Mouse (Mus musculus) neural tube, embryonic 11.5 days (tissue): ENCODE data around the gene Gm20388. TPM values are rescaled to one million over a fixed set of nuclear protein-coding genes. Genes with fewer than 3 reads are reported as not detected.

Experiments used
- ATAC-seq: fragments of 200-750 bp; cut with Nextera tagmentation; 2 replicates; pipeline ENCODE4 v1.8.0; 2017; ENCODE audit warnings: moderate number of reproducible peaks, mild to moderate bottlenecking, moderate TSS enrichment, moderate library complexity; ENCODE audit not compliant: insufficient read depth, low FRiP score, low TSS enrichment
- DNase-seq: peaks from one replicate; pipeline ENCODE4 v3.0.0-alpha.2; 2015; ENCODE audit warnings: low spot score
- H3K27ac ChIP-seq: fragments of 300-500 bp; sonication (generic); 2 replicates; pipeline ENCODE4 v1.5.1; 2014; ENCODE audit warnings: low read depth, mild to moderate bottlenecking, low read length
- H3K27me3 ChIP-seq: fragments of 300-500 bp; sonication (generic); 2 replicates; pipeline ENCODE4 v1.6.1; 2014; ENCODE audit warnings: mild to moderate bottlenecking, low read length, mixed read lengths; ENCODE audit not compliant: control insufficient read depth, insufficient read depth
- H3K36me3 ChIP-seq: fragments of 300-500 bp; sonication (generic); 2 replicates; pipeline ENCODE4 v1.6.1; 2014; ENCODE audit warnings: mild to moderate bottlenecking, low read length, moderate library complexity, mixed read lengths; ENCODE audit not compliant: control insufficient read depth, insufficient read depth
- H3K4me1 ChIP-seq: fragments of 300-500 bp; sonication (generic); 2 replicates; pipeline ENCODE4 v1.6.1; 2014; ENCODE audit warnings: low read length, mixed read lengths; ENCODE audit not compliant: control insufficient read depth, insufficient read depth
- H3K4me2 ChIP-seq: fragments of 300-500 bp; sonication (generic); 2 replicates; pipeline ENCODE4 v1.6.1; 2014; ENCODE audit warnings: low read depth, mild to moderate bottlenecking, moderate library complexity
- H3K4me3 ChIP-seq: fragments of 300-500 bp; sonication (generic); 2 replicates; pipeline ENCODE4 v1.5.1; 2014; ENCODE audit warnings: low read depth, low read length
- H3K9ac ChIP-seq: fragments of 300-500 bp; sonication (generic); 2 replicates; pipeline ENCODE4 v1.6.1; 2014; ENCODE audit warnings: mild to moderate bottlenecking, low read length
- H3K9me3 ChIP-seq: fragments of 300-500 bp; sonication (generic); 2 replicates; pipeline ENCODE4 v1.6.1; 2016; ENCODE audit warnings: low read length; ENCODE audit not compliant: control insufficient read depth
- WGBS: fragments of 180-500 bp; shearing (Covaris S2); extraction: QIAGEN DNeasy Blood & Tissue Kit; methylation state at CpG from one replicate; pipeline ENCODE4 v1.1.7; 2014; 5-methylcytosine and 5-hydroxymethylcytosine counted together
- polyA plus RNA-seq: library from polyadenylated mRNA; unstranded; fragments of >200 nt; fragmentation: Nextera tagmentation; extraction: Ambion mirVana; gene quantifications from 2 replicates; pipeline ENCODE4 v1.2.1, GENCODE M21; 2014

Gene Gm20388
- polyA plus RNA-seq, 1 experiment from 2014 or later = not detected

DNA sequence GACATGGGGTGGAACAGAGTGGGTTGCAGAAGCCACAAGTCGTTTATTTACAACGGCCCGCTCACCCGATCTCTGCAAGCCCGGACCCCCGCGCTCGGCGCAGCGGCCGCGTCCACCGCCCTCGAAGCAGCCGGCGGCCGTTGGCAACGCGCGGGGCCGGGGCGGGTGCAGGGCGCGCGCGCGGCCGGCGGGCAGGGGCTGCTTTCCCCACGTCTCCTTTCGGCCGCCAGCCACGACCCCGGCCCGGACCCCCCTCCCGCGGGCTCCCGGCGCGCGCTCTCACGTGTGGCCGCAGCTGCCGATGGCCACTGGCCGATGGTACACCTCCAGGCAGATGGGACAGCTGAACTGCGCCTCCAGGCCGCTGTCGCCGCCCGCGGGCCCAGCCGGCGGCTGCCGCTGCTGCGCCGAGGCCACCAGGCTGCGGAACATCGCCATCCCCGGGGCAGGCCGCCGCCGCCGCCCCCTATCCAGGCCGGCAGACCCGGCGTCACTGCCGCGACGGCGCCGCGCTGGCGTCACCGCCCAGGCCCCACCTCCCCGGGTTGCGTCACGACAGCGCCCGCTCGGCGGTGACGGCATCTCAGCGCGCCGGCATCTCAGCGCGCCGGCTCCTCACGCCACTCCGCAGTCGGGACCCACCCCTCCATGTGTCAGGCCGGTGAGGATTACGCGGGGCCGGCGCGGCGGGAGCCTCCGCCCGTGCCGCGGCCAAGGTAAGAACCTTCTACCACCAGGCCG lies 2565.1 kb downstream of the Gm20388 start, which contains the start of the genes Rnf166 and Ctu2:
Rnf166 (minus strand) TSS at position 485 of the 741 bp plus-strand sequence.
Ctu2 (plus strand) TSS at position 564 of the 741 bp plus-strand sequence.
- H3K9ac ChIP-seq = peak within 1 kb of the TSS; percentile 89
- WGBS = under 1% methylated on average over 100 of the region's 103 CpGs
- DNase-seq = peak; percentile 95
- peak within 1 kb of the TSS; percentile 94 for H3K4me2 ChIP-seq
- no peak within 1 kb of the TSS for H3K27ac ChIP-seq
- H3K4me3 ChIP-seq = peak within 1 kb of the TSS; percentile 89
- no peaks in the 10 kb centered on the region for H3K27me3 ChIP-seq
- peak; percentile 96 for ATAC-seq
- H3K9me3 ChIP-seq = no peaks in the 10 kb centered on the region
- H3K36me3 ChIP-seq = peaks cover 10% of the 10 kb centered on the region
- H3K4me1 ChIP-seq = peaks cover 11% of the 10 kb centered on the region

DNA sequence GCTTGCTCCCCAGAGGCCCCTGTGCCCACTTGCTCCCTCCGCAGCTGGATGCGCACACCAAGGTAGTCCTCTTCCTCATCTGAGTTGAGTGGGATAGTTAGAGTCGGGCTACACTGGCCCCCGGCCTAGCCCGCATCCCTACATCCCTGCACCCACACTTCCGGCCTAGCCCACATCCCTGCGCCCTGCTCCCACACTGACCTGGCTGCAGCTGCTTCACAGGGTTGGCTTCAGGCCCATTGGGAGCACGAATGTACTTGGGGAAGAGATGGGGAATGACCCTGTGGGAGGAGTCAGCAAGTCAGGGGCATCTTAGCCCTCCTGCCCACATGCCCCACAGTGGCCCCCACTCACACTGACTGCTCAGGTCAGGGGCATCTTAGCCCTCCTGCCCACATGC lies 2571.8 kb downstream of the Gm20388 start:
- H3K4me2 ChIP-seq = no peak overlapping the region
- H3K36me3 ChIP-seq = peaks cover 36% of the 10 kb centered on the region
- H3K9ac ChIP-seq = no peak overlapping the region
- DNase-seq (no peak), ATAC-seq (no peak)
- no peak overlapping the region for H3K27ac ChIP-seq
- no peaks in the 10 kb centered on the region for H3K9me3 ChIP-seq
- H3K4me1 ChIP-seq = no peaks in the 10 kb centered on the region
- no peaks in the 10 kb centered on the region for H3K27me3 ChIP-seq
- WGBS = 94% methylated on average over 8 of the region's 8 CpGs
- no peak overlapping the region for H3K4me3 ChIP-seq

DNA sequence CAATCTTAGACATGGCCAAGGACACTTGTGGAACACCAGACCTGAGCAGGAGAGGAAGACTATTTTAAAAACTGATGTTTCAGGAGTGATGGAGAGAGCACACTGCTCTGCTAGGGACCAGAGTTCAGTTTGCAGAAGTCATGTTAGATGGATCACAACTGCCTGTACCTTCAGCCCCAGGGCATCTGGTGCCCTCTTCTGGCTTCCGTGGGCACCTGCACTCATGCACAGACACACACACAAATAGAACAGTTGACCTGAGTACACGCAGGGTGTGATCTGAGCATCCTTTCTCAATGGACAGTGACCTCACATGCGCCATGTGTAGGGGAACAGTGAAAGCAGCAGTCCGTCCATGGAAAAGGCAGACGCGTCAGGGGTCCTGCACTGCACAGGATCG lies 2573.2 kb downstream of the Gm20388 start:
- no peaks in the 10 kb centered on the region for H3K4me1 ChIP-seq
- no peaks in the 10 kb centered on the region for H3K27me3 ChIP-seq
- no peak overlapping the region for H3K4me2 ChIP-seq
- peaks cover 33% of the 10 kb centered on the region for H3K36me3 ChIP-seq
- 97% methylated on average over 7 of the region's 7 CpGs for WGBS
- H3K4me3 ChIP-seq = no peak overlapping the region
- H3K9ac ChIP-seq = no peak overlapping the region
- no peak overlapping the region for H3K27ac ChIP-seq
- DNase-seq (no peak), ATAC-seq (no peak)
- H3K9me3 ChIP-seq = no peaks in the 10 kb centered on the region

- Histone ChIP-seq H3K27me3 (no peaks in the 10 kb centered on the region), H3K4me3 (no peak overlapping the region), H3K36me3 (peaks cover 28% of the 10 kb centered on the region), H3K9me3 (no peaks in the 10 kb centered on the region), H3K4me1 (no peaks in the 10 kb centered on the region), H3K9ac (no peak overlapping the region), H3K4me2 (no peak overlapping the region), H3K27ac (no peak overlapping the region)
- no peak for ATAC-seq
- DNase-seq = no peak
- WGBS = 93% methylated on average over 12 of the region's 12 CpGs
Observed at GRCm38 (mm10) chr8:122484831-122485230, 2574.2 kb downstream of the Gm20388 start.

DNA sequence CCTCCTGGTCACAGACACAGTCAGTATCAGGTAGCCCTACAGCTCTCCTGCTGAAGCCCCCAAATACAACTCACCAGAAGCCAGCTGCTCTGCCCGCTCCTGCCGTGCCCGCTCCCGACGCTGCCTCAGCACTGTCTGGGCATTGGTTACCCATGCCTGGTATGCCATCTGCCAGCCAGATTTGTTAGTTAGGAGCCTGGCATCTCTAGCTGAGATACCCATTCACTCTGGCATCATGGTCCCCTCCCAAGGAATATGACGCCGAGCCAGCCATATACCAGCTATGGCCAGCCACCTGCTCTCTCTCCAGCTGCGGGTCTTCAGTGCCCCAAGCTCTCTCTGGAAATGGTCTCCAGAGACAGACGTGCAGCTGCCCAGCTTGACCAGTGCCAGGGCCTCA lies 2577.7 kb downstream of the Gm20388 start:
- H3K9ac ChIP-seq = no peak overlapping the region
- peaks cover 7% of the 10 kb centered on the region for H3K36me3 ChIP-seq
- H3K27ac ChIP-seq = no peak overlapping the region
- ATAC-seq (no peak), DNase-seq (no peak)
- H3K4me3 ChIP-seq = no peak overlapping the region
- H3K9me3 ChIP-seq = no peaks in the 10 kb centered on the region
- H3K4me2 ChIP-seq = no peak overlapping the region
- no peaks in the 10 kb centered on the region for H3K27me3 ChIP-seq
- 94% methylated on average over 9 of the region's 9 CpGs for WGBS
- H3K4me1 ChIP-seq = no peaks in the 10 kb centered on the region

GRCm38 (mm10) chr8:122497016-122497734 lies 2586.5 kb downstream of the Gm20388 start:
- 91% methylated on average over 11 of the region's 12 CpGs for WGBS
- Histone ChIP-seq H3K27me3 (no peaks in the 10 kb centered on the region), H3K9me3 (no peaks in the 10 kb centered on the region), H3K9ac (no peak overlapping the region), H3K4me2 (no peak overlapping the region), H3K36me3 (no peaks in the 10 kb centered on the region), H3K4me1 (no peaks in the 10 kb centered on the region), H3K4me3 (no peak overlapping the region), H3K27ac (no peak overlapping the region)
- no peak for DNase-seq
- ATAC-seq = no peak

GRCm38 (mm10) chr8:122497912-122498311 lies 2587.3 kb downstream of the Gm20388 start:
- Histone ChIP-seq H3K4me3 (no peak overlapping the region), H3K4me2 (no peak overlapping the region), H3K9me3 (no peaks in the 10 kb centered on the region), H3K4me1 (no peaks in the 10 kb centered on the region), H3K9ac (no peak overlapping the region), H3K27me3 (no peaks in the 10 kb centered on the region), H3K36me3 (no peaks in the 10 kb centered on the region), H3K27ac (no peak overlapping the region)
- ATAC-seq (no peak), DNase-seq (no peak)
- WGBS = 73% methylated on average over 17 of the region's 17 CpGs

GRCm38 (mm10) chr8:122500856-122501255 lies 2590.2 kb downstream of the Gm20388 start:
- H3K4me3 ChIP-seq = no peak overlapping the region

More at GRCm38 (mm10) chr8:122500856-122501255, 2590.2 kb downstream of the Gm20388 start:
- peak; percentile 78 for DNase-seq
- Histone ChIP-seq H3K27ac (no peak overlapping the region), H3K27me3 (no peaks in the 10 kb centered on the region), H3K9ac (no peak overlapping the region), H3K4me2 (no peak overlapping the region), H3K4me1 (0 out of 2 replicates have a peak, but pooled peaks cover 3% of the 10 kb centered on the region), H3K36me3 (no peaks in the 10 kb centered on the region), H3K9me3 (no peaks in the 10 kb centered on the region)
- no peak for ATAC-seq
- 41% methylated on average over 10 of the region's 10 CpGs for WGBS
